ENCODE assay signal across 12 mouse cellular contexts in genomic region chr15:78919914-78920313, GRCm38 (mm10). TPM values are rescaled to one million over a fixed set of nuclear protein-coding genes. Genes with fewer than 3 reads are reported as not detected.
"Had no signal": no experiment of that assay in that cellular context is flagged by ENCODE, and none has a peak within 500 bp of the region (broad histone marks: within the 10 kb centered on the region; RNA-seq: fewer than 3 reads in every experiment).

No protein-coding gene starts in this region.

- H3K27ac ChIP-seq: layer of hippocampus, adult 2 months; limb, embryonic 13.5 days; midbrain, embryonic 13.5 days had no signal

- H3K27me3 ChIP-seq: limb, embryonic 13.5 days; midbrain, embryonic 13.5 days had no signal

- H3K4me2 ChIP-seq: limb, embryonic 13.5 days; midbrain, embryonic 13.5 days had no signal

- H3K4me3 ChIP-seq: layer of hippocampus, adult 2 months; limb, embryonic 13.5 days; midbrain, embryonic 13.5 days had no signal

- DNase-seq: kidney, adult 9 months; kidney, postnatal 10 days; kidney, postnatal 4 days; lung, postnatal 36 days; thymus, adult 18-20 months; thymus, postnatal 25 days had no signal

- H3K9me3 ChIP-seq: limb, embryonic 13.5 days; midbrain, embryonic 13.5 days had no signal

- ATAC-seq: intestine, postnatal 0 days; midbrain, embryonic 13.5 days had no signal

- H3K9ac ChIP-seq: midbrain, embryonic 13.5 days had no signal

RNA-seq across cellular contexts. Expression of gene Gm49510, which starts 20.4 kb away (rescaled TPM):
- total RNA-seq: layer of hippocampus, postnatal 10 days had no signal
- polyA plus RNA-seq: stomach, embryonic 14.5 days had no signal
